Mouse (Mus musculus) megakaryocyte, adult 5-6 weeks (primary cell): ENCODE results near the gene Scnn1a. TPM values are rescaled to one million over a fixed set of nuclear protein-coding genes. Genes with fewer than 3 reads are reported as not detected.

Experiments used
- ATAC-seq: 2 replicates; pipeline ENCODE4 v1.8.0; 2016; ENCODE audit warnings: mild to moderate bottlenecking, inconsistent platforms; ENCODE audit not compliant: poor library complexity, severe bottlenecking
- total RNA-seq, 2 experiments: library from RNA; stranded (forward) in 1 of 2; stranded (reverse) in 1 of 2; fragments of 153-499, 151-499 nt in 1 of 2; fragments of 221-1000, 200-1000 nt in 1 of 2; gene quantifications; 2 replicates each; pipeline versions ENCODE4 v1.2.3 to v1.2.4; 2015 to 2017

Scnn1a gene
- total RNA-seq, 2 experiments from 2014 or later: 0.99 to 9.5 TPM

DNA sequence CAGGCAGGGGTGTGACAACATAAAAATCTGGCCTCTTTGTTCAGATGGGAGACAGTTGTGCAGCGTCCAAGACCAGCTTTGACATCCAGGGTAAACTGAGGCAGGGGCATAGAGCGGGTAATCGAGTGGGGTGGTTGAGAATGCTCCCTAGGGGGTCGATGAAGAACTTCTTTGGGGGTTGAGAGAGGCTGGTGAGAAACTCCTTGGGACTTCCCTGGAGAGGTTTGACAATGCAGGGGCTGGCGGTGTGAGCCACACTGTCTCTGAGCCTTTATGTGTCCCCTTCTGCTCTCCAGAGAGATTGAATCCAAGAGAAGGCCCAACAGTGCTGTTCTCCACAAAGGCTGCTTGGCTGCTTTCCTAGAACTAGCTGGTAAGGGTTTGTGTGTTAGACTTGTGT, 69.4 kb downstream of the Scnn1a start:
- no peak for ATAC-seq

Other genes with a start within 250 kb of the Scnn1a start
- 64.9 and 75.9 TPM in 2 replicates for gene Chd4, start 224.7 kb upstream of the Scnn1a start, total RNA-seq (2015)
- gene Chd4, start 224.7 kb upstream of the Scnn1a start, total RNA-seq (2017): 282 and 336 TPM in 2 replicates
- 8.5 and 12.1 TPM in 2 replicates for gene Nop2, start 188.8 kb upstream of the Scnn1a start, total RNA-seq (2015)
- gene Nop2, start 188.8 kb upstream of the Scnn1a start, total RNA-seq (2017): 22.6 and 24.6 TPM in 2 replicates
- gene Iffo1, start 175.4 kb upstream of the Scnn1a start, total RNA-seq (2015): 18.6 and 20.1 TPM in 2 replicates
- gene Iffo1, start 175.4 kb upstream of the Scnn1a start, total RNA-seq (2017): 14.3 and 21.7 TPM in 2 replicates
- gene Gapdh, start 154.2 kb upstream of the Scnn1a start, total RNA-seq (2015): 2,892 and 2,923 TPM in 2 replicates
- gene Gapdh, start 154.2 kb upstream of the Scnn1a start, total RNA-seq (2017): 1,028 and 1,070 TPM in 2 replicates
- gene Ncapd2, start 129.0 kb upstream of the Scnn1a start, total RNA-seq (2015): 195 and 225 TPM in 2 replicates
- 181 and 231 TPM in 2 replicates for gene Ncapd2, start 129.0 kb upstream of the Scnn1a start, total RNA-seq (2017)
- gene Mrpl51, start 128.9 kb upstream of the Scnn1a start, total RNA-seq (2015): 91.9 and 106 TPM in 2 replicates
- 72.8 and 81.9 TPM in 2 replicates for gene Mrpl51, start 128.9 kb upstream of the Scnn1a start, total RNA-seq (2017)
- gene Vamp1, start 105.1 kb upstream of the Scnn1a start, total RNA-seq (2015): 12.6 and 13.9 TPM in 2 replicates
- 7.9 and 8.9 TPM in 2 replicates for gene Vamp1, start 105.1 kb upstream of the Scnn1a start, total RNA-seq (2017)
- 6.6 and 8.8 TPM in 2 replicates for gene Tapbpl, start 88.8 kb upstream of the Scnn1a start, total RNA-seq (2015)
- 19.2 and 21.2 TPM in 2 replicates for gene Tapbpl, start 88.8 kb upstream of the Scnn1a start, total RNA-seq (2017)
- 3.2 and 5.9 TPM in 2 replicates for gene Cd27, start 83.6 kb upstream of the Scnn1a start, total RNA-seq (2015)
- 3.5 and 3.6 TPM in 2 replicates for gene Cd27, start 83.6 kb upstream of the Scnn1a start, total RNA-seq (2017)
- gene Tuba3a, start 34.6 kb upstream of the Scnn1a start, total RNA-seq (2015): not detected in 2 replicates
- gene Tuba3a, start 34.6 kb upstream of the Scnn1a start, total RNA-seq (2017): not detected in 2 replicates
- 30.0 and 30.6 TPM in 2 replicates for gene Ltbr, start 6.8 kb upstream of the Scnn1a start, total RNA-seq (2015)
- 57.1 and 59.9 TPM in 2 replicates for gene Ltbr, start 6.8 kb upstream of the Scnn1a start, total RNA-seq (2017)
- 96.4 and 101 TPM in 2 replicates for gene Tnfrsf1a, start 28.7 kb downstream of the Scnn1a start, total RNA-seq (2015)
- 90.2 and 116 TPM in 2 replicates for gene Tnfrsf1a, start 28.7 kb downstream of the Scnn1a start, total RNA-seq (2017)
- not detected in 2 replicates for gene Plekhg6, start 60.1 kb downstream of the Scnn1a start, total RNA-seq (2015)
- gene Plekhg6, start 60.1 kb downstream of the Scnn1a start, total RNA-seq (2017): not detected in 2 replicates
- gene Cd9, start 174.1 kb downstream of the Scnn1a start, total RNA-seq (2015): 100 and 106 TPM in 2 replicates
- 65.5 and 74.0 TPM in 2 replicates for gene Cd9, start 174.1 kb downstream of the Scnn1a start, total RNA-seq (2017)
- 0.18 and 1.6 TPM in 2 replicates for gene Vwf, start 226.1 kb downstream of the Scnn1a start, total RNA-seq (2015)
- 0.26 and 0.49 TPM in 2 replicates for gene Vwf, start 226.1 kb downstream of the Scnn1a start, total RNA-seq (2017)